ENCODE assay signal across 14 mouse cellular contexts in genomic region chr6:28876492-28876891, GRCm38 (mm10). TPM values are rescaled to one million over a fixed set of nuclear protein-coding genes. Genes with fewer than 3 reads are reported as not detected.
DNase-seq lines count a peak whose midpoint lies in the region; ATAC-seq and TF ChIP-seq lines count a peak whose summit lies in the region.
"Had no signal": no experiment of that assay in that cellular context is flagged by ENCODE, and none has a peak within 500 bp of the region (broad histone marks: within the 10 kb centered on the region; RNA-seq: fewer than 3 reads in every experiment).

No protein-coding gene starts in this region.

- DNase-seq in liver, adult 2 months (ENCODE audit: extremely low read depth, low read depth, low spot score), result peak; percentile 66
- no peak for DNase-seq in liver, embryonic 11.5 days (ENCODE audit: low spot score)
- peak; percentile 89 for DNase-seq in brain, embryonic 14.5 days (ENCODE audit: low read depth)
- no peak for DNase-seq in heart, postnatal 4 days
- DNase-seq in spleen, adult 12 weeks (ENCODE audit: low spot score), result no peak
- DNase-seq: cerebellum, adult 2 months; heart, adult 18-20 months; kidney, postnatal 25 days had no signal

- no peak overlapping the region for H3K4me2 ChIP-seq in liver, embryonic 11.5 days
- H3K4me2 ChIP-seq in forebrain, embryonic 16.5 days (ENCODE audit: low read length), result no peak overlapping the region
- no peak overlapping the region for H3K4me2 ChIP-seq in limb, embryonic 15.5 days
- H3K4me2 ChIP-seq: midbrain, embryonic 12.5 days had no signal

- no peak overlapping the region for H3K4me3 ChIP-seq in liver, adult 2 months (ENCODE audit: insufficient read depth, low read depth, low read length)
- no peak overlapping the region for H3K4me3 ChIP-seq in liver, embryonic 11.5 days (ENCODE audit: low read depth, low read length)
- no peak overlapping the region for H3K4me3 ChIP-seq in forebrain, embryonic 16.5 days (replicated peaks; ENCODE audit: low read length)
- no peak overlapping the region for H3K4me3 ChIP-seq in limb, embryonic 15.5 days
- H3K4me3 ChIP-seq: erythroblast, embryonic 14.5 days; midbrain, embryonic 12.5 days had no signal

- TF ChIP-seq POLR2A in liver, adult 2 months (IDR thresholded peaks at IDR 0.05; ENCODE audit: extremely low read depth, insufficient read depth, low read length), result no peak
- TF ChIP-seq POLR2A in brain, embryonic 14.5 days (IDR thresholded peaks at IDR 0.05; ENCODE audit: borderline replicate concordance, extremely low read depth, insufficient read depth, insufficient read length, poor library complexity, severe bottlenecking), result no peak

- no peak for ATAC-seq in liver, embryonic 11.5 days (replicated peaks; ENCODE audit: low FRiP score)
- ATAC-seq in forebrain, embryonic 16.5 days, result peak; percentile 34; the same call in 1 of the 2 replicates
- peak; percentile 66 for ATAC-seq in limb, embryonic 15.5 days (ENCODE audit: insufficient number of reproducible peaks, low FRiP score, low TSS enrichment, low read depth)
- ATAC-seq: inflammation-experienced regulatory T-cells, adult 6 months had no signal

- no peak overlapping the region for H3K9ac ChIP-seq in liver, adult 2 months (ENCODE audit: low read depth, low read length)
- H3K9ac ChIP-seq in liver, embryonic 11.5 days (ENCODE audit: low read depth, low read length), result no peak overlapping the region
- H3K9ac ChIP-seq in forebrain, embryonic 16.5 days (replicated peaks; ENCODE audit: low read depth, low read length), result no peak overlapping the region
- H3K9ac ChIP-seq in limb, embryonic 15.5 days, result 0 out of 2 replicates have a peak overlapping the region, but pooled peaks have one; percentile 7
- H3K9ac ChIP-seq: liver, embryonic 14.5 days; midbrain, embryonic 12.5 days had no signal

- no peaks in the 10 kb centered on the region for H3K9me3 ChIP-seq in liver, embryonic 11.5 days (ENCODE audit: control insufficient read depth, low read length)
- no peaks in the 10 kb centered on the region for H3K9me3 ChIP-seq in forebrain, embryonic 16.5 days (ENCODE audit: control insufficient read depth, low read length)
- no peaks in the 10 kb centered on the region for H3K9me3 ChIP-seq in limb, embryonic 15.5 days
- H3K9me3 ChIP-seq: midbrain, embryonic 12.5 days had no signal

- WGBS in liver, adult 2 months, result 50% methylated on average over 3 of the region's 3 CpGs
- WGBS in liver, embryonic 11.5 days, result 72% methylated on average over 3 of the region's 3 CpGs
- 6% methylated on average over 3 of the region's 3 CpGs for WGBS in forebrain, embryonic 16.5 days
- WGBS in limb, embryonic 15.5 days, result 43% methylated on average over 3 of the region's 3 CpGs

- peaks cover 3% of the 10 kb centered on the region; the same call in 1 of the 2 replicates for H3K36me3 ChIP-seq in liver, adult 2 months (ENCODE audit: control insufficient read depth, insufficient read depth, low read length)
- H3K36me3 ChIP-seq in liver, embryonic 11.5 days (ENCODE audit: control insufficient read depth, insufficient read depth, low read length), result peaks cover 4% of the 10 kb centered on the region; the same call in 1 of the 2 replicates
- no peaks in the 10 kb centered on the region for H3K36me3 ChIP-seq in forebrain, embryonic 16.5 days (ENCODE audit: control insufficient read depth, insufficient read depth)
- peaks cover 26% of the 10 kb centered on the region for H3K36me3 ChIP-seq in limb, embryonic 15.5 days
- H3K36me3 ChIP-seq: midbrain, embryonic 12.5 days had no signal

- H3K4me1 ChIP-seq in liver, adult 2 months (ENCODE audit: control insufficient read depth, insufficient read depth, low read length), result no peaks in the 10 kb centered on the region
- H3K4me1 ChIP-seq in liver, embryonic 11.5 days (replicated peaks; ENCODE audit: control insufficient read depth, insufficient read depth, low read length), result no peaks in the 10 kb centered on the region; the same call in 1 of the 2 replicates
- H3K4me1 ChIP-seq in forebrain, embryonic 16.5 days (replicated peaks; ENCODE audit: control insufficient read depth, insufficient read depth, low read length), result peaks cover 41% of the 10 kb centered on the region
- peaks cover 36% of the 10 kb centered on the region for H3K4me1 ChIP-seq in limb, embryonic 15.5 days

- no peaks in the 10 kb centered on the region for H3K79me2 ChIP-seq in liver, adult 2 months (ENCODE audit: control insufficient read depth, insufficient read depth, low read length)

- no peak for TF ChIP-seq CTCF in liver, adult 2 months (IDR thresholded peaks at IDR 0.05; ENCODE audit: low read depth, low read length)
- no peak for TF ChIP-seq CTCF in brain, embryonic 14.5 days (IDR thresholded peaks at IDR 0.05; ENCODE audit: borderline replicate concordance, extremely low read depth, insufficient read depth, insufficient read length)

- H3K27me3 ChIP-seq in liver, adult 2 months (ENCODE audit: control insufficient read depth, insufficient read depth, low read length), result no peaks in the 10 kb centered on the region
- no peaks in the 10 kb centered on the region for H3K27me3 ChIP-seq in liver, embryonic 11.5 days (replicated peaks; ENCODE audit: control insufficient read depth, insufficient read depth, low read length)
- H3K27me3 ChIP-seq in forebrain, embryonic 16.5 days (replicated peaks; ENCODE audit: control insufficient read depth, insufficient read depth, low read length), result no peaks in the 10 kb centered on the region
- H3K27me3 ChIP-seq in limb, embryonic 15.5 days, result no peaks in the 10 kb centered on the region
- H3K27me3 ChIP-seq: midbrain, embryonic 12.5 days had no signal

- no peak overlapping the region for H3K27ac ChIP-seq in liver, adult 2 months (replicated peaks; ENCODE audit: insufficient read depth, low read depth, low read length)
- no peak overlapping the region for H3K27ac ChIP-seq in liver, embryonic 11.5 days (ENCODE audit: low read depth, low read length)
- no peak overlapping the region for H3K27ac ChIP-seq in forebrain, embryonic 16.5 days (ENCODE audit: low read length)
- H3K27ac ChIP-seq in limb, embryonic 15.5 days, result peak overlapping the region; percentile 38
- H3K27ac ChIP-seq: liver, embryonic 14.5 days; midbrain, embryonic 12.5 days had no signal

RNA-seq across cellular contexts. Expression of gene Lrrc4, which starts 44.9 kb away (rescaled TPM):
- total RNA-seq in liver, adult 2 months (2014; rRNA removed), result 0.07 TPM in 1 of 2 replicates, not detected in the other
- 0.10 TPM in 1 of 2 replicates, not detected in the other for polyA plus RNA-seq in liver, adult 2 months (2012; rRNA removed)
- 0.56 and 0.62 TPM in 2 replicates for polyA plus RNA-seq in liver, embryonic 11.5 days (2014; fragmentation: Nextera tagmentation; extraction: Ambion mirVana)
- polyA plus RNA-seq in brain, embryonic 14.5 days (2012; rRNA removed), result 23.4 and 28.4 TPM in 2 replicates
- polyA plus RNA-seq in forebrain, embryonic 16.5 days (2015; fragmentation: Nextera tagmentation; extraction: Ambion mirVana), result 7.4 and 8.4 TPM in 2 replicates
- 0.36 and 0.56 TPM in 2 replicates for polyA plus RNA-seq in limb, embryonic 15.5 days (2015; fragmentation: Nextera tagmentation; extraction: Ambion mirVana)
- total RNA-seq in heart, postnatal 4 days (2021), result 1 to 10 TPM; 1.2 to 1.6 TPM
- polyA plus RNA-seq: erythroblast, embryonic 14.5 days had no signal

Comparison
In these comparisons a context has a peak if more than half of its experiments do, and no peak if none do; other contexts are left out.
1. DNase-seq: peak in liver, adult 2 months (single experiment) and brain, embryonic 14.5 days (single experiment); none in liver, embryonic 11.5 days (single experiment), heart, postnatal 4 days (single experiment) and spleen, adult 12 weeks (single experiment).